Mouse (Mus musculus): Measurements from ENCODE around the gene Olfr888.

Olfr888 gene

GRCm38 (mm10) chr9:38107828-38108227 is at the start of gene Olfr888:
Gene Olfr888, plus strand, starts transcription at chr9:38108128.
- DNase-seq (ENCODE audit: low spot score in 2 of 2), result no peak

GRCm38 (mm10) chr9:38061022-38061421 is 46.9 kb upstream of the Olfr888 start, which contains the start of gene Olfr885:
Gene Olfr885, plus strand, starts transcription at chr9:38061322.
- no peak for DNase-seq (ENCODE audit: low spot score in 2 of 2)

- no peak for DNase-seq (ENCODE audit: low spot score in 2 of 2)
These were observed 24.2 kb upstream of the Olfr888 start, which contains the start of gene Olfr887 for GRCm38 (mm10) chr9:38083772-38084171. Gene Olfr887, plus strand, starts transcription at chr9:38084072.

- DNase-seq (ENCODE audit: low spot score in 2 of 2), result no peak
These were observed 7.0 kb downstream of the Olfr888 start, which contains the start of gene Olfr889 for GRCm38 (mm10) chr9:38114898-38115297. Gene Olfr889, plus strand, starts transcription at chr9:38115198.

GRCm38 (mm10) chr9:38142217-38142616 is 34.3 kb downstream of the Olfr888 start, which contains the start of gene Olfr890:
Gene Olfr890, plus strand, starts transcription at chr9:38142517.
- DNase-seq (ENCODE audit: low spot score in 2 of 2), result no peak
